Mouse (Mus musculus) cerebellum, adult 2 months (tissue): ENCODE data around the gene St8sia4. TPM values are rescaled to one million over a fixed set of nuclear protein-coding genes. Genes with fewer than 3 reads are reported as not detected.

ENCODE experiments used
- DNase-seq, 2 experiments: peaks; one replicate each; pipeline ENCODE4 v3.0.0; 2021
- H3K27ac ChIP-seq: fragments of 200-500 bp; 2 replicates; pipeline ENCODE4 v1.5.1; 2012; ENCODE audit warnings: low read length, control low read depth, inconsistent platforms; ENCODE audit not compliant: insufficient read depth
- H3K27me3 ChIP-seq: fragments of 200-500 bp; 2 replicates; pipeline ENCODE4 v1.6.1; 2012; ENCODE audit warnings: inconsistent platforms, mild to moderate bottlenecking, low read length, moderate library complexity; ENCODE audit not compliant: control insufficient read depth, insufficient read depth
- H3K4me1 ChIP-seq: fragments of 200-500 bp; 2 replicates; pipeline ENCODE4 v1.6.1; 2011; ENCODE audit warnings: low read length; ENCODE audit not compliant: control insufficient read depth, insufficient read depth
- H3K4me3 ChIP-seq: fragments of 200-500 bp; replicated peaks from 2 replicates; pipeline ENCODE3; 2011; ENCODE audit warnings: mild to moderate bottlenecking, low read depth, low read length, control low read depth; ENCODE audit not compliant: insufficient read depth
- CTCF ChIP-seq: fragments of 200-500 bp; IDR thresholded peaks from 2 replicates; pipeline ENCODE4 v1.5.1; 2011; ENCODE audit warnings: low read depth, mild to moderate bottlenecking, control low read depth, low read length, moderate library complexity, borderline replicate concordance; ENCODE audit not compliant: insufficient read depth
- POLR2A ChIP-seq: fragments of 200-500 bp; IDR thresholded peaks from 2 replicates; pipeline ENCODE4 v1.6.1; 2011; ENCODE audit warnings: low read length, control low read depth, borderline replicate concordance; ENCODE audit not compliant: insufficient read depth
- WGBS: fragments of 180-500 bp; shearing (Covaris S2); methylation state at CpG from one replicate; pipeline ENCODE4 v1.1.7; 2018; 5-methylcytosine and 5-hydroxymethylcytosine counted together
- polyA plus RNA-seq: library from polyadenylated mRNA; depleted of rRNA; stranded (reverse); fragments of >200 nt; gene quantifications from 2 replicates; pipeline ENCODE4 v1.2.3, GENCODE M21; 2012

The St8sia4 gene
- polyA plus RNA-seq, 1 experiment, result 3.3 TPM

- WGBS, result 15% methylated on average over 22 of the region's 22 CpGs
- H3K27ac ChIP-seq, result no peak overlapping the region
- TF ChIP-seq POLR2A (no peak), CTCF (no peak)
- no peaks in the 10 kb centered on the region for H3K4me1 ChIP-seq
- peak in 1 of 2 experiments; percentile 8 for DNase-seq
- H3K4me3 ChIP-seq, result peak overlapping the region; percentile 22
- H3K27me3 ChIP-seq, result no peaks in the 10 kb centered on the region; the same call in 1 of the 2 replicates
Observed at GRCm38 (mm10) chr1:95664969-95665702, 2.2 kb downstream of the St8sia4 start.

DNA sequence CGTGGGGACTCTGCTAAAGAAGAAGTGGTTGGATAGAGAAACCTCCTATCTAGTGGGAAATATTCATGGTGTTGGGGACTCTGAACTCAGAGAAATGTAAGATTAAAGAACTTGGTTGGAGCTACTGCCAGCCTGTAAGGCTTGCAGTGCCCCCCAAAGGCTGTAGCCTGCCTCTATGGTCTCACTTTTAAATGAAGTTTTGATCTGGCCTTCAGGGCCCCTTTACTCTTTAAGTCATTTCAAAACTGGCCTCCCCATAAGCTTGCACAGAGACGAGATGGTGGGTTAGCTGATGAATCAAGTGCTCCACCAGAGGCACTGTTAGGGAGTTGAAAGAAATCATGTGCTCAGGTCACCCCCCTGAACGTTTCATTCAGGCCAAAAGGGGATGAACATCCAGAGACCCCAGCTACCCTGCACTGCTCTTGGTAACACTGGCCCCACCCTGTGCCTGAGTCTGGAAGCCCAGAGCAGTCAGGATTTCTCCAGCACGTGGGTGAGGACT lies 3.0 kb downstream of the St8sia4 start:
- no peak overlapping the region for H3K27ac ChIP-seq
- no peak for DNase-seq
- H3K4me1 ChIP-seq, result no peaks in the 10 kb centered on the region
- H3K4me3 ChIP-seq, result no peak overlapping the region
- TF ChIP-seq CTCF, result no peak
- no peak for TF ChIP-seq POLR2A
- WGBS, result 29% methylated on average over 4 of the region's 4 CpGs
- H3K27me3 ChIP-seq, result no peaks in the 10 kb centered on the region; the same call in 1 of the 2 replicates

GRCm38 (mm10) chr1:95657051-95657668 lies 10.2 kb downstream of the St8sia4 start:
- Histone ChIP-seq H3K27me3 (no peaks in the 10 kb centered on the region), H3K4me1 (no peaks in the 10 kb centered on the region), H3K27ac (no peak overlapping the region), H3K4me3 (no peak overlapping the region)
- 85% methylated on average over 5 of the region's 5 CpGs for WGBS
- TF ChIP-seq POLR2A, result no peak
- no peak for TF ChIP-seq CTCF
- no peak for DNase-seq

- Histone ChIP-seq H3K4me1 (no peaks in the 10 kb centered on the region), H3K4me3 (no peak overlapping the region), H3K27me3 (no peaks in the 10 kb centered on the region), H3K27ac (no peak overlapping the region)
- no peak for TF ChIP-seq CTCF
- TF ChIP-seq POLR2A, result no peak
- WGBS, result 86% methylated on average over 9 of the region's 9 CpGs
- no peak for DNase-seq
Observed at GRCm38 (mm10) chr1:95655564-95655963, 11.8 kb downstream of the St8sia4 start.

DNA sequence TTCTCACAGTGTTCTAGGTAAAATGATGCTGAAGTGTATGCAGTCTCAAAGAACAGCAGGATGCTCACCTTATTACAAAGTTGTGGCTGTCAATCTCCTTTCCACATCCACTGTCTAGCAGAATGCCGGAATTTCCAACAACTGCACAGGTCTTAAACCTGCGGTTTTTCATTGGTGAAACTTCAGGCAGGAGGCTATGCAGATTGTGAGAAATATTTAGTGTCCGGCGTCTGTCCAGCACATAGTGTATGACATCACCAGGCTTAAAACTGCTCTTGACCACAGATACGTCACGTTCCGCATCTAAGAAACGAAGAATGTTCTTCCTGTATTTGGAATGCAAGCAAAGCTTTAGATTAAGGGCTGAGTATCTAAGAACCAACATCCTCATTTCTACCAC lies 13.9 kb downstream of the St8sia4 start:
- no peak for TF ChIP-seq POLR2A
- TF ChIP-seq CTCF, result no peak
- WGBS, result 92% methylated on average over 8 of the region's 8 CpGs

DNA sequence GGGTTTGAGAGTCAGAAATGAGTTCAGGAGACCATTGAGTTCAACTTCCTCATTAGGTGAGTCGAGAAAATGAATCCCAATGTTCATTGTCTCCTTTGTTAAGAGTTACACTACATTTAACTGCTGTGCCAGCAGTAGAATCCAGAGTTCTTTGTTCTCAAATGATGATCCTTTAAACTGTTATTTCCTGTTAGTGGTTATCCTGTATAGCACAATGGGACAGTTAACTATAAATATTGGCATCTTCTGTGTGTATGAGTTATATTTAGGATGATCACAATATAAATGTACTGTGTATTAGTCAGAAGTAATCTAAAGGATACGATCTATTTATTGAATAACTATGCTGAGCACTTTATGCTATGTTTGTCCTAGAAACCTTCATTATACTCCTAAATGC lies 23.1 kb downstream of the St8sia4 start:
- H3K27ac ChIP-seq, result no peak overlapping the region
- no peaks in the 10 kb centered on the region for H3K27me3 ChIP-seq
- H3K4me3 ChIP-seq, result no peak overlapping the region
- no peaks in the 10 kb centered on the region for H3K4me1 ChIP-seq
- no peak for DNase-seq
- TF ChIP-seq POLR2A (no peak), CTCF (no peak)
- 75% methylated on average over 2 of the region's 2 CpGs for WGBS

More for the DNA sequence above, 13.9 kb downstream of the St8sia4 start:
- H3K27me3 ChIP-seq, result no peaks in the 10 kb centered on the region
- no peak overlapping the region for H3K4me3 ChIP-seq
- no peaks in the 10 kb centered on the region for H3K4me1 ChIP-seq
- no peak for DNase-seq
- no peak overlapping the region for H3K27ac ChIP-seq

DNA sequence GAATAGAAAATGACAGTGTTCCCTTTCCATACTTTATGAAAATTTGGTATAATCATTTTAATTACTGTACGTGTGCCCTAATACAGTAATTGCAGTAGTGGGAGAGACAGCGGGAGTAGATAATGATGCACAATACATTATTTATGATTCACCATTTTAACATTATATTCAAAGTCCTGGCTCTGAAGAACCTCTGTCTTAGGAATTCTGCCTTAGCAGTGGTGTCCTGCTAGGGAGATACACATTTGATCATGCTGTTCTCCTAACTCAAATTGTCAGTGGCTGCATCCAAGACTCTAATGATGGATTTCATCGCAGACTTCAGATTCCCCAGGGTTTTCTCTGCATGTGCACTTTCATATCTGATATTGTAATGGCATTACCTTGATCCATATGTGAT lies 28.4 kb downstream of the St8sia4 start:
- WGBS, result 84% methylated on average over 3 of the region's 3 CpGs
- TF ChIP-seq POLR2A, result no peak
- TF ChIP-seq CTCF, result no peak

GRCm38 (mm10) chr1:95624376-95624775 lies 43.0 kb downstream of the St8sia4 start:
- TF ChIP-seq POLR2A (no peak), CTCF (no peak)
- Histone ChIP-seq H3K27me3 (no peaks in the 10 kb centered on the region), H3K27ac (no peak overlapping the region), H3K4me1 (no peaks in the 10 kb centered on the region), H3K4me3 (no peak overlapping the region)
- 81% methylated on average over 5 of the region's 5 CpGs for WGBS
- DNase-seq, result no peak

More for the DNA sequence above, 28.4 kb downstream of the St8sia4 start:
- no peaks in the 10 kb centered on the region for H3K27me3 ChIP-seq
- H3K4me3 ChIP-seq, result no peak overlapping the region
- no peaks in the 10 kb centered on the region for H3K4me1 ChIP-seq
- no peak for DNase-seq
- H3K27ac ChIP-seq, result no peak overlapping the region
